Mouse (Mus musculus): Measurements from ENCODE around the gene Hbq1b.
"Not testable (repeated sequence)": the region's sequence is repeated elsewhere in the genome, so short reads cannot be mapped to it uniquely, and the experiment has no call there.

Gene Hbq1b

DNA sequence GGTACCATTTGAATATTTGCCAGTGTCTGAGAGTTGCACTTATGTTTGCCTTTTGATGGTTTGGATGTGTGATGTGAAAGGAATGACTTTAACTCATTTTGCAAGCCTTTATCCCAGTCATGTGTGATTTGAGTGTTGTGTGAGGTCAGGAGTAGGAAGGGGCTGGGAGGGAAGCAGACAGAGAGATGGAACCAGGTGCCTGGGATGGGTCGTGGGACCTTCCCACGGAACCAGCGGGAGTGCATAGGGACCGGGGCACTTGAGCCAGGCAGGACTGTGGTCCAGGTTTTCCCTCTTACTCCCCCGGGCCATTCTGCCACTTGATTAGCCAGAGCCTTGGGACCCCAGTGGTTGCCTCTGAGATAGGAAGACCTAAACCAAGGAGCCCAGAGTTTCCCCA lies 18.8 kb upstream of the Hbq1b start:
- DNase-seq (ENCODE audit: low spot score in 2 of 2) = no peak

DNA sequence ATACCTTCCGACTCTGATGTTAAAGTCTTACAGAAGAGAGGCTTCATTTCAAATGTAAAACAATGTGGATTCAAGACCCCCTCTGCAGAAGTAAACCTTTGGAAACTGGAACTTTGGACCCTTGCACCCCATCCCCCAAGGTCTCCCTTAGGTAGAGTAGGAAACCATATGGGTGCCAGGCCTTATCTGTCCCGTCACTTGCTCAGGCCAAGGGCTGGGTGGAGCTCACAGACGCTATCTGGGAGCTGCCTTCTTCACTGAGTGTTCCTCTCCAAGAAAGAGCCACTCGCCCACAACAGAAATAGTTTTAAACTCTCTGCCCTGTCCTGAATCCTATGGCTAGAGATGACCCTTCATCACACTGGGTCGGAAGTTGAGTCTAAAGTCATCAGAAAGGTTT lies 17.8 kb upstream of the Hbq1b start:
- no peak for DNase-seq (ENCODE audit: low spot score in 2 of 2)

DNA sequence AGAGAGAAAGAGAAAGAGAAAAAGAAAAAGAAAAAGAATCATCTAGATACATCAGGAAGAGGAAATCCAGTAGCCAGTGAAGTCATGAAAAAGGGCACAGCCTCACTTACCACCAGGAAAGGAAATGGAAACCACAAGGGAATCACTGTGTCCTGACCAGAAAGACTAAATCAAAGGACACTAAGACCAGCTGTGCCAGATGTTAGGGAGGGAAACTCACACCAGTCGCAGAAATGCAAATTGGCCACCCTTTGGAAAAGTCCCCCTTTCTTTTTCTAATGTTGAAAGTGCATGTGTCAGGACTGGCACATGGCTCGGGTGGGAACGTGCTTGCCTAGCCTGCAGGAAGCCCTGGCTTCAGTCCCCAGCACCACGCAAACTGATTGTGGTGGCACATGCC lies 15.6 kb upstream of the Hbq1b start:
- no peak for DNase-seq (ENCODE audit: low spot score in 2 of 2)

- DNase-seq (ENCODE audit: low spot score in 2 of 2) = no peak
Observed at GRCm38 (mm10) chr11:32276347-32276746, 10.4 kb upstream of the Hbq1b start, which contains the start of gene Hba-x. Hba-x (plus strand) TSS chr11:32276400.

DNA sequence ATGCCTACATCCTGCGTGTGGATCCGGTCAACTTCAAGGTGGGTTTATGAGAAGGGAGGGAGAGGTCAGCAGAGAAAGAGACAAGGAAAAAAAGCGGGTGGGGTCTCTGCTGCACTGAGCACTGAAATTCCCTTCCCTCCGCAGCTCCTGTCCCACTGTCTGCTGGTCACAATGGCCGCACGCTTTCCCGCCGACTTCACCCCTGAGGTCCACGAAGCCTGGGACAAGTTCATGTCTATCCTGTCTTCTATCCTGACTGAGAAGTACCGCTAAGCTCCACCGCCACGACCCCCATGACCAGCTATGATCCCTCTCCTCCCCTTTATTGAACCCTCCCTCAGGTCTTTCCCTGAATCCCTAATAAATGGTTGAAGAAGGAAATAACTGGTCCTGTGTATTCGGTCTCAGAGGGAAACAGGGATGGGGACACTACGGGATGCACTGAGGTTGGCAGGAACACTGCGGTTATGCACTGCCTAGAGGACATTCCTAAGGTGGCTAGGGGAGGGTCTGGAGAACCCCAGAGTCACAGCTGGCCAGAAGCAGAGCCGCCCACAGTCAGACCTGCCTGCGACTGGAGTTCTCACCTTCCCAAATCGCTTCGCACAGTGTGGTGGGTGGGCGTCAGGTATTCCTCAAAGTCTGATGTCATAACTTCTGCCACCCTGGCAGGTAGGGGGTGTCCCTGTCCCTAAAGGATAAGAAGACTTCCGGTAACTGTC lies 8.9 kb upstream of the Hbq1b start:
- no peak for DNase-seq (ENCODE audit: low spot score in 2 of 2)

DNA sequence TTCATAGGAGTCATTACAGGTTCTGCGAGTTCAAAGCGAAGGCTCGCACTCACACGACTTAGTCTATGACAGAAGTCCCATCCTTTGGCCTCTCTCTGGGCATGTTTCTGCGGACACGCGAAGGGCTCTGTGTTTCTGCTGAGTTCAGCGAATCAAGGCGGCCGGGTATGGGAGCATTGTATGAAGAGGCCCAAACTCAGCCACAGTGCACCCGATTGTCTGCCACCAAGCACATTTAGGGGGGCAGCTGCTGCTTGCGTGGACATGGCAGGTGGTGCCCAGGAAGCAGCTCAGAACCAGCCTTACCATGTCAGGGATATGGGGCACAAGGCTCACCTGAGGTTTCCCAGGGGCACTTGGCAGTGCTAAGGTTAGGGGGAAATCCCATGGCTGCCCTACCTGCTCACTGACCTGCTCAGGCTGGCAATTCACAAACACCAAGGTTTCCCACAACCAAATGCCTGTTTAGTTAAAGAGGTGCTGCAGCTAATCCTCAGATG lies 8.3 kb upstream of the Hbq1b start:
- no peak for DNase-seq (ENCODE audit: low spot score in 2 of 2)

GRCm38 (mm10) chr11:32280646-32281045 lies 6.1 kb upstream of the Hbq1b start:
- no peak for DNase-seq (ENCODE audit: low spot score in 2 of 2)

GRCm38 (mm10) chr11:32281416-32282144 lies 5.2 kb upstream of the Hbq1b start:
- no peak for DNase-seq (ENCODE audit: low spot score in 2 of 2)

GRCm38 (mm10) chr11:32283091-32283777 lies 3.5 kb upstream of the Hbq1b start, which contains the start of gene Hba-a1:
Hba-a1 (plus strand) TSS chr11:32283511.
- DNase-seq (ENCODE audit: low spot score in 2 of 2) = not testable (repeated sequence)

GRCm38 (mm10) chr11:32284582-32284981 lies 2.2 kb upstream of the Hbq1b start:
- DNase-seq (ENCODE audit: low spot score in 2 of 2) = not testable (repeated sequence)

- no peak for DNase-seq (ENCODE audit: low spot score in 2 of 2)
Observed at GRCm38 (mm10) chr11:32285031-32285775, 1.6 kb upstream of the Hbq1b start.

DNA sequence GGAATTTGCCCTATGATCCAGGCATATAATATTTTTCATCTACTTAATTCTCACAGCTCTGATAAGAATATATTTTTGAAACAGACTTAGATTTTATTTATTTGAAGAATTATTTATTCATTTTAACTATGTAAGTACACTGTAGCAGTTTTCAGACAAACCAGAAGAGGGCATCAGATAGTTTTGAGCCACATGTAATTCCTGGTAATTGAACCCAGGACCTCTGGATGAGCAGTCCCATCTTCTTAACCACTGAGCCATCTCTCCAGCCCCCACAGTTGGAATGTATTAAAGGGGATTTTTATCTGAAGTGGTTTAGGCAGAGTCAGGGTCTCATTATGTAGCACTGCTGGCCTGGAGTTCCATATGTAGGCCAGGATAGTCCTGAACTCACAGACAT lies 878 bp upstream of the Hbq1b start:
- DNase-seq (ENCODE audit: low spot score in 2 of 2) = not testable (repeated sequence)

DNA sequence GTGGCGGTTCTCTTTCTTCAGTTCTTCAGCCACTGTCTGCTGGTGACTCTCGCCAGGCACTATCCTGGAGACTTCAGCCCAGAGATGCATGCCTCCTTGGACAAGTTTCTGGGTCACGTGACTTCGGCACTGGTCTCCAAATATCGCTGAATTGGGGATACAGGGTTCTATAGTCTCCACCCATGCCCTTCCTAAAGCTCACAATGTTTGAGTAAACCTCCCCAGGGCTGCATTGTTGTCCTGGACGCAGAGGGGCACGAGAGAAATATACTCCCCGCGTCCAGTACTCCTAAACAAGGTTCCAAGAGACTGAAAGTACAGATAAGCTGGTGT lies 694 bp downstream of the Hbq1b start:
- no peak for DNase-seq (ENCODE audit: low spot score in 2 of 2)

- DNase-seq (ENCODE audit: low spot score in 2 of 2) = not testable (repeated sequence)
Observed at GRCm38 (mm10) chr11:32292819-32293218, 6.1 kb downstream of the Hbq1b start.

- DNase-seq (ENCODE audit: low spot score in 2 of 2) = not testable (repeated sequence)
Observed at GRCm38 (mm10) chr11:32293479-32293878, 6.7 kb downstream of the Hbq1b start.

DNA sequence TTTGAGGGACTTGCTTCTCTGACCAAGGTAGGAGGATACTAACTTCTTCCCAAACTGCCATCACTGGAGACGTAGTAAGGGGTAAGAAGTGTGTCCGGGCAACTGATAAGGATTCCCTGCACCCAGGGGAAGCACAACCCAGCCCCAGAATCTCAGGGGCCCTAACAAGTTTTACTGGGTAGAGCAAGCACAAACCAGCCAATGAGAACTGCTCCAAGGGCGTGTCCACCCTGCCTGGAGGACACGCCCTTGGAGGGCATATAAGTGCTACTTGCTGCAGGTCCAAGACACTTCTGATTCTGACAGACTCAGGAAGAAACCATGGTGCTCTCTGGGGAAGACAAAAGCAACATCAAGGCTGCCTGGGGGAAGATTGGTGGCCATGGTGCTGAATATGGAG lies 9.4 kb downstream of the Hbq1b start, which contains the start of gene Hba-a2:
Gene Hba-a2, plus strand, starts transcription at position 287 of the 400 bp plus-strand sequence.
- not testable (repeated sequence) for DNase-seq (ENCODE audit: low spot score in 2 of 2)

GRCm38 (mm10) chr11:32297417-32297816 lies 10.7 kb downstream of the Hbq1b start:
- DNase-seq (ENCODE audit: low spot score in 2 of 2) = not testable (repeated sequence)

DNA sequence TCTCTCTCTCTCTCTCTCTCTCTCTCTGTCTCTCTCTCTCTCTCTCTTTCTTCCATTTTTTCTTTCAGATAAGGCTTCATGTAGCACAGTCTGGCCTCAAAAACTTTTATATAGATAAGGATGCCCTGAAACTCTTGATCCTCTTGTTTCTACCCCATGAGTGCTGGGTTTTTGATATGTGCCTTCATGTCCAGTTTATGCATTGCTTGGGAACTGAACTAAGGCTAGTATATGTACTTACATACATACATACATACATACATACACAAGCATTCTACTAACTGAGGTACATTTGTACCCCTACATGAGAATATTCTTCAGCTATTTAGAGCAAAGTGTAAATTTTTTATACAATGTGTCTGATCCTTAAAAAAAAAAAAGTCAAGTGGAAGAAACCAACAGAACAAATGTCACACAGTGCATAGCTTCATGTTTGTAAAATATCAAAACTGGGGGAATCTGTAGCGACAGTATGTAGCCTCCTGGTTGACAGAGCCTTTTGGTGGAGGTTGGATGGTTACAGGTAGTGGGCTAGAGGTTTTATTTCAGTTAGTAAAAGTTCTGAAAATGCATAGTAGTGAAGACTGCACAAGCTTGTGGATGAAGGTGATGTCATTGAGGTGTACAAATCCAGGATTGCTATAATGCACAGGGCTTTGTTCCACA lies 11.2 kb downstream of the Hbq1b start:
- no peak for DNase-seq (ENCODE audit: low spot score in 2 of 2)

DNA sequence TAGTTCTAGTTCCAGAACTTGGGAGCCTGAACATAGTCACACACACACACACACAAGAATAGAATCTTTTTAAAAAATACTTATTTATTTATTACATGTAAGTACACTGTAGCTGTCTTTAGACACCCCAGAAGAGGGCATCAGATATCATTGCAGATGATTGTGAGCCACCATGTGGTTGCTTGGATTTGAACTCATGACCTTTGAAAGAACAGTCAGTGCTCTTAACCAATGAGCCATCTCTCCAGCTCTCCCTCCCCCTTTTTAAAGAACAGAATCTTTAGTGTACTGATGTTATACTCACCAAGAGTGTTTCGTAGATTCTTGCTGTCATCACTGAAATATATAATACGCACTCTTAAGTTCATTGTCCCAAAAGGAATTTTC lies 11.8 kb downstream of the Hbq1b start:
- no peak for DNase-seq (ENCODE audit: low spot score in 2 of 2)

DNA sequence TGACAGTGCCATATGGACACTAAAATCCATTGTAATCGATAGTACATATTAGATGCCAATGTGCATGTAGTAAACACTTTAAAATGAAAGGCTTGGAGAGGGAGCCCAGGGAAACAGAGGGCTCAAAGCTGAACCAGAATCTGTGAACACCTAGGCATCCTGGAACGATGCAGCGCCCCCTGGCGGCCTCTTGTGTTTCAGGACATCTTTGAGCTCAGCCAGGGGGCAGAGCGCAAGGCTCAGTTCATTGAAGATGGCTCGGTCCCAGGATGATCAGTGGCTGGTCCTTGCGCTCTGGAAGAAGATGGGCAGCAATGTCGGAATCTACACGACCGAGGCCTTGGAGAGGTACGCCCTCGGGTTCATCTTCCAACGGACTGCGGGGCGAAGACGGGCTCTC lies 13.1 kb downstream of the Hbq1b start, which contains the start of gene Hbq1a:
Gene Hbq1a, plus strand, starts transcription at position 205 of the 400 bp plus-strand sequence.
- DNase-seq (ENCODE audit: low spot score in 2 of 2) = peak; percentile 32 to 45

All from frontal cortex, postnatal 10 days (tissue).